Mouse (Mus musculus) CH12.LX (cell line): ENCODE results near the gene Zfp956.

ENCODE experiments used
- CTCF ChIP-seq, 2 experiments: IDR thresholded peaks in 1 of 2; conservative IDR thresholded peaks in 1 of 2; 2 replicates each; pipeline ENCODE4 v1.5.1; 2011 to 2012; ENCODE audit warnings: low read depth in 2 of 2, low read length in 2 of 2, improper control_type of control experiment in 1 of 2, inconsistent platforms in 1 of 2, mild to moderate bottlenecking in 1 of 2, moderate library complexity in 1 of 2
- EP300 ChIP-seq: IDR thresholded peaks from 2 replicates; pipeline ENCODE4 v1.6.1; 2011; ENCODE audit warnings: low read length, improper control_type of control experiment
- HCFC1 ChIP-seq: IDR thresholded peaks from 2 replicates; pipeline ENCODE4 v1.6.1; 2012; ENCODE audit warnings: low read depth, mild to moderate bottlenecking, inconsistent platforms, low read length, improper control_type of control experiment
- MAFK ChIP-seq: IDR thresholded peaks from 2 replicates; pipeline ENCODE4 v1.6.1; 2011; ENCODE audit warnings: low read length, improper control_type of control experiment; ENCODE audit not compliant: insufficient replicate concordance
- MAX ChIP-seq: IDR thresholded peaks from 2 replicates; pipeline ENCODE4 v1.6.1; 2011; ENCODE audit warnings: low read length, improper control_type of control experiment
- MXI1 ChIP-seq: IDR thresholded peaks from 2 replicates; pipeline ENCODE4 v1.6.1; 2011; ENCODE audit warnings: mild to moderate bottlenecking, low read depth, low read length, improper control_type of control experiment
- POLR2A ChIP-seq: IDR thresholded peaks from 2 replicates; pipeline ENCODE4 v1.6.1; 2011; ENCODE audit warnings: low read depth, mild to moderate bottlenecking, improper control_type of control experiment, low read length
- RAD21 ChIP-seq: IDR thresholded peaks from 2 replicates; pipeline ENCODE4 v1.6.1; 2011; ENCODE audit warnings: low read depth, mild to moderate bottlenecking, low read length, improper control_type of control experiment, moderate library complexity
- USF1 ChIP-seq: IDR thresholded peaks from 2 replicates; pipeline ENCODE4 v1.6.1; 2014; ENCODE audit warnings: low read depth, mild to moderate bottlenecking, inconsistent platforms, low read length, improper control_type of control experiment
- USF2 ChIP-seq: conservative IDR thresholded peaks from 2 replicates; pipeline ENCODE4 v1.6.1; 2011; ENCODE audit warnings: low read depth, low read length, improper control_type of control experiment
- ZMIZ1 ChIP-seq: IDR thresholded peaks from 2 replicates; pipeline ENCODE4 v1.6.1; 2012; ENCODE audit warnings: low read depth, mild to moderate bottlenecking, inconsistent platforms, low read length, improper control_type of control experiment

DNA sequence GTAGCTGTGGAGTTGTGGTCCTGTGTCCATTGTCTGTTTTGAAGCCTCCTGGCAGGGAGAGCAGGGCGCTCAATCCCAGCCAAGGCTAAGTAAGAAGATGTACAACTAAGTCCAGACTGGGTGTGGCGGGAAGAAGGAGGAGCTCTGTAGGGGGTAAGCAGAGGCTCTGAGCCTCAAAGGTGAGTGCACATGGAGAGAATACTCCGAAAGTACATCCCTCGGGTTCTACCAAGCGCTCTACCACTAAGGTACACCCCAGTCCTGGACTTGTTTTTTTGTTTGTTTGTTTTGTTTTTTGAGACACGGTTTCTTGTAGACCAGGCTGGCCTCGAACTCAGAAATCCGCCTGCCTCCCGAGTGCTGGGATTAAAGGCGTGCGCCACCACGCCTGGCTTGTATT, 10.7 kb upstream of the Zfp956 start:
- TF ChIP-seq RAD21 (no peak), MXI1 (no peak), MAX (no peak; the same call in 1 of the 2 replicates), USF1 (no peak), USF2 (no peak), ZMIZ1 (no peak), HCFC1 (no peak; the same call in 1 of the 2 replicates), EP300 (no peak), MAFK (0 out of 2 replicates have a peak, but pooled peaks have one; percentile 33), POLR2A (no peak; the same call in 1 of the 2 replicates), CTCF (conservative IDR thresholded peaks at IDR 0.05 in 1 of 2, IDR thresholded peaks at IDR 0.05 in 1 of 2; ENCODE audit: low read depth in 2 of 2, low read length in 2 of 2) (no peak; a peak in 1 of 4 replicates)
